Mouse (Mus musculus) midbrain, postnatal 0 days (tissue): ENCODE results near the gene Gse1. TPM values are rescaled to one million over a fixed set of nuclear protein-coding genes. Genes with fewer than 3 reads are reported as not detected.

Source experiments
- ATAC-seq: fragments of 200-750 bp; cut with Nextera tagmentation; 2 replicates; pipeline ENCODE4 v1.8.0; 2017; ENCODE audit warnings: moderate number of reproducible peaks, mild to moderate bottlenecking, moderate TSS enrichment, moderate library complexity; ENCODE audit not compliant: low FRiP score
- DNase-seq: peaks from one replicate; pipeline ENCODE4 v3.0.0-alpha.2; 2015; ENCODE audit warnings: low spot score
- H3K27ac ChIP-seq: fragments of 300-500 bp; sonication (generic); 2 replicates; pipeline ENCODE4 v1.5.1; 2014; ENCODE audit warnings: low read depth, mild to moderate bottlenecking, low read length, mixed read lengths
- H3K27me3 ChIP-seq: fragments of 300-500 bp; sonication (generic); 2 replicates; pipeline ENCODE4 v1.6.1; 2014; ENCODE audit warnings: low read length, control low read depth, mixed read lengths; ENCODE audit not compliant: insufficient read depth
- H3K36me3 ChIP-seq: fragments of 300-500 bp; sonication (generic); 2 replicates; pipeline ENCODE4 v1.6.1; 2014; ENCODE audit warnings: low read length, control low read depth, mixed read lengths; ENCODE audit not compliant: insufficient read depth
- H3K4me1 ChIP-seq: fragments of 300-500 bp; sonication (generic); 2 replicates; pipeline ENCODE4 v1.6.1; 2014; ENCODE audit warnings: mild to moderate bottlenecking, control low read depth, antibody characterized with exemption, low read length, mixed read lengths; ENCODE audit not compliant: insufficient read depth
- H3K4me2 ChIP-seq: fragments of 300-500 bp; sonication (generic); 2 replicates; pipeline ENCODE4 v1.6.1; 2014; ENCODE audit warnings: low read depth, mild to moderate bottlenecking, low read length, mixed read lengths; ENCODE audit not compliant: poor library complexity, severe bottlenecking
- H3K4me3 ChIP-seq: fragments of 300-500 bp; sonication (generic); 2 replicates; pipeline ENCODE4 v1.5.1; 2014; ENCODE audit warnings: low read depth, mild to moderate bottlenecking, low read length, moderate library complexity
- H3K9ac ChIP-seq: fragments of 300-500 bp; sonication (generic); replicated peaks from 2 replicates; pipeline ENCODE4 v1.6.1; 2014; ENCODE audit warnings: mild to moderate bottlenecking, low read length, moderate library complexity, mixed read lengths; ENCODE audit not compliant: poor library complexity, severe bottlenecking
- H3K9me3 ChIP-seq: fragments of 300-500 bp; sonication (generic); 2 replicates; pipeline ENCODE4 v1.6.1; 2016; ENCODE audit warnings: low read length, control low read depth
- CTCF ChIP-seq: IDR thresholded peaks from 2 replicates; pipeline ENCODE4 v1.5.1; 2016; ENCODE audit warnings: antibody characterized with exemption, mild to moderate bottlenecking
- WGBS: fragments of 180-500 bp; shearing (Covaris S2); extraction: QIAGEN DNeasy Blood & Tissue Kit; methylation state at CpG from one replicate; pipeline ENCODE4 v1.1.7; 2014; 5-methylcytosine and 5-hydroxymethylcytosine counted together
- polyA plus RNA-seq: library from polyadenylated mRNA; unstranded; fragments of >200 nt; fragmentation: Nextera tagmentation; extraction: Ambion mirVana; gene quantifications from 2 replicates; pipeline ENCODE4 v1.2.1, GENCODE M21; 2015
- total RNA-seq: library from RNA; depleted of rRNA; stranded (reverse); fragments of >200 nt; gene quantifications from 2 replicates; pipeline ENCODE4 v1.2.3, GENCODE M21; 2014

The Gse1 gene
- total and polyA plus RNA-seq, 2 experiments from 2014 or later = 12.4 to 51.3 TPM

DNA sequence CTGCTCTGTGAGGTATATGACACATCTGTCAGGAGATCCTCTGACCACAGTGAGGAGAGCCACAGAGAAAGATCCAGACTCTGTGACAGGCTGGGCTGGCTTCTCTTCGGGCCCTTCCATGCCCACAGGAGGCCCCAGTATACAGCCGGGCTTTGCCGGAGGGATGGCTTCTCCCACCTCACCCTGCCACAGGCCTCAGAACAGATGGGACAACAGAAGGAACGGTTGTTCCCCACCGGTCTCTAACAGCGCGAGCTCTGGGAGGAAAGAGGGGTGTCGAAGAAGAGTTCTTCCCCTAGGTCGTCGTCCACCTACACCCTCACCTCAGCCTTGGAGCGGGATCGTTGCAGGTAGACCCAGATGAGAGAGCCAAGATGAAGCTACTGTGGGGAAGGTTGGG is 202.8 kb downstream of the Gse1 start:
- ATAC-seq = no peak
- Histone ChIP-seq H3K9me3 (no peaks in the 10 kb centered on the region), H3K27me3 (no peaks in the 10 kb centered on the region), H3K27ac (no peak overlapping the region), H3K4me3 (no peak overlapping the region), H3K4me2 (no peak overlapping the region), H3K36me3 (no peaks in the 10 kb centered on the region), H3K9ac (no peak overlapping the region), H3K4me1 (no peaks in the 10 kb centered on the region)
- 77% methylated on average over 12 of the region's 12 CpGs for WGBS
- no peak for TF ChIP-seq CTCF
- no peak for DNase-seq

DNA sequence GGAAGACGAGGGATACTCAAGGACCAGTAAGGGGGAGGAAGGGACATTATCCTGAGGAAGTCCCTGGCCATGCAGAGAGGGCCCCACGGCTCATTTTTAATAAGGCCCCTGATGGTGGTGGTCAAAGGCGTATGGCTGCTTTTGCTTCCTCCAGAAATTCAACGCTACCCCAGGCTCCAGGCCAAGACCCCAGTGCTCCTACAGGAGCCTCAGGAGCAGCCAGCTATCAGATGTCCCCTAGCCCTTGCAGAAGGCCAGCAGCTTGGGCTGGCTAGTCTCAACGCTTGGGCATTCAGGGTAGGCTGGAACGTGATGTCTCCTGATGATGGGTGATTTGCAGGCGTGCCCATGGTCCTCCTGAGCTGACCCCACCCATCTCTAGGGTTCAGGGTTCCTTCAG is 204.2 kb downstream of the Gse1 start:
- Histone ChIP-seq H3K4me1 (no peaks in the 10 kb centered on the region), H3K9ac (no peak overlapping the region), H3K27me3 (no peaks in the 10 kb centered on the region), H3K9me3 (no peaks in the 10 kb centered on the region), H3K4me3 (no peak overlapping the region), H3K36me3 (no peaks in the 10 kb centered on the region), H3K27ac (no peak overlapping the region), H3K4me2 (no peak overlapping the region)
- ATAC-seq = no peak
- DNase-seq = no peak
- WGBS = 80% methylated on average over 7 of the region's 7 CpGs
- TF ChIP-seq CTCF = no peak

DNA sequence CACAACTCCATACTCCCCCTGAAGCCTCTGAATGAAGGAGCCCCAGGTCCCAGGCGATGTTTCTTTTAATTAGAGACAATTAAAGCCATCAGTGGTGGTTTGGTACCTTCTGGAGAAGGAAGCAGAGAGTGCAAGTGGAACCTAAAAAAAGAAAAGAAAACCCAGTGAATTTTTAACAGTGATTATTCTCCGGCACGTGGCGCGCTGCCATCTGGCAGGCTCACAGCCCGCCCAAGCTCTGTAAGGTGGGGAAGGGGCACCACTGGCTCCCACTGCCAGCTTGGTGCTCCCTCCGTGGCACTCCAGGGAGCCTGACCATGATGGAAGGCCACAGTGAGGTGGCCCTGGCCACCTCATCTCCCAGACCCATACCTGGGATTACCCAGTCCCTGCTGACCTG is 204.9 kb downstream of the Gse1 start:
- Histone ChIP-seq H3K27me3 (no peaks in the 10 kb centered on the region), H3K9me3 (no peaks in the 10 kb centered on the region), H3K4me3 (no peak overlapping the region), H3K9ac (0 out of 2 replicates have a peak overlapping the region, but pooled peaks have one; percentile 8), H3K27ac (0 out of 2 replicates have a peak overlapping the region, but pooled peaks have one; percentile 7), H3K4me2 (no peak overlapping the region), H3K4me1 (no peaks in the 10 kb centered on the region; the same call in 1 of the 2 replicates), H3K36me3 (no peaks in the 10 kb centered on the region)
- WGBS = 66% methylated on average over 7 of the region's 7 CpGs
- DNase-seq = no peak
- no peak for TF ChIP-seq CTCF
- ATAC-seq = no peak

- ATAC-seq = no peak
- WGBS = 100% methylated on average over 1 of the region's 1 CpGs
Measured at GRCm38 (mm10) chr8:120433734-120434133, 205.5 kb downstream of the Gse1 start.

GRCm38 (mm10) chr8:120435781-120436180 is 207.5 kb downstream of the Gse1 start:
- TF ChIP-seq CTCF = no peak
- Histone ChIP-seq H3K9ac (no peak overlapping the region), H3K27me3 (no peaks in the 10 kb centered on the region), H3K27ac (no peak overlapping the region), H3K9me3 (no peaks in the 10 kb centered on the region), H3K36me3 (no peaks in the 10 kb centered on the region), H3K4me2 (no peak overlapping the region), H3K4me1 (peaks cover 8% of the 10 kb centered on the region), H3K4me3 (no peak overlapping the region)
- no peak for ATAC-seq
- DNase-seq = no peak
- WGBS = 95% methylated on average over 15 of the region's 15 CpGs

More at GRCm38 (mm10) chr8:120433734-120434133, 205.5 kb downstream of the Gse1 start:
- Histone ChIP-seq H3K4me3 (no peak overlapping the region), H3K9ac (no peak overlapping the region), H3K4me1 (no peaks in the 10 kb centered on the region; the same call in 1 of the 2 replicates), H3K27ac (no peak overlapping the region), H3K36me3 (no peaks in the 10 kb centered on the region), H3K9me3 (no peaks in the 10 kb centered on the region), H3K27me3 (no peaks in the 10 kb centered on the region), H3K4me2 (no peak overlapping the region)
- peak; percentile 69 for TF ChIP-seq CTCF
- DNase-seq = no peak

- peaks cover 15% of the 10 kb centered on the region for H3K4me1 ChIP-seq
Measured at GRCm38 (mm10) chr8:120436491-120437030, 208.3 kb downstream of the Gse1 start.

More at GRCm38 (mm10) chr8:120436491-120437030, 208.3 kb downstream of the Gse1 start:
- Histone ChIP-seq H3K36me3 (no peaks in the 10 kb centered on the region), H3K9me3 (no peaks in the 10 kb centered on the region), H3K4me2 (no peak overlapping the region), H3K4me3 (no peak overlapping the region), H3K27ac (no peak overlapping the region), H3K27me3 (no peaks in the 10 kb centered on the region), H3K9ac (no peak overlapping the region)
- DNase-seq = no peak
- TF ChIP-seq CTCF = no peak
- 57% methylated on average over 5 of the region's 5 CpGs for WGBS
- no peak for ATAC-seq
